Mouse (Mus musculus) lung, postnatal 0 days (tissue): ENCODE measurements at regions not wholly inside any gene's neighbourhood (a gene's known extent, or its start where the extent isn't known, plus 50 kb on each side); places are given as distances from the start of the nearest gene placed in this dataset.

Experiments used
- ATAC-seq: fragments of 200-750 bp; cut with Nextera tagmentation; 2 replicates; pipeline ENCODE4 v1.8.0; 2017; ENCODE audit warnings: moderate library complexity
- DNase-seq: peaks from one replicate; pipeline ENCODE4 v3.0.0-alpha.2; 2016; ENCODE audit warnings: low spot score
- H3K27ac ChIP-seq: fragments of 300-500 bp; sonication (generic); 2 replicates; pipeline ENCODE4 v1.5.1; 2014; ENCODE audit warnings: antibody characterized with exemption, mild to moderate bottlenecking, low read length, mixed read lengths
- H3K27me3 ChIP-seq: fragments of 300-500 bp; sonication (generic); replicated peaks from 2 replicates; pipeline ENCODE4 v1.6.1; 2014; ENCODE audit warnings: low read length, mixed read lengths; ENCODE audit not compliant: insufficient read depth
- H3K36me3 ChIP-seq: fragments of 300-500 bp; sonication (generic); 2 replicates; pipeline ENCODE4 v1.6.1; 2014; ENCODE audit warnings: low read length, mixed read lengths; ENCODE audit not compliant: insufficient read depth
- H3K4me1 ChIP-seq: fragments of 300-500 bp; sonication (generic); 2 replicates; pipeline ENCODE4 v1.6.1; 2014; ENCODE audit warnings: antibody characterized with exemption, low read depth, low read length, mixed read lengths; ENCODE audit not compliant: insufficient read depth
- H3K4me2 ChIP-seq: fragments of 300-500 bp; sonication (generic); replicated peaks from 2 replicates; pipeline ENCODE4 v1.6.1; 2014; ENCODE audit warnings: low read depth, mild to moderate bottlenecking, low read length, moderate library complexity, mixed read lengths
- H3K4me3 ChIP-seq: fragments of 300-500 bp; sonication (generic); 2 replicates; pipeline ENCODE4 v1.5.1; 2014; ENCODE audit warnings: low read depth, low read length
- H3K9ac ChIP-seq: fragments of 300-500 bp; sonication (generic); replicated peaks from 2 replicates; pipeline ENCODE4 v1.6.1; 2014; ENCODE audit warnings: low read depth, mild to moderate bottlenecking
- H3K9me3 ChIP-seq: fragments of 300-500 bp; sonication (generic); 2 replicates; pipeline ENCODE4 v1.6.1; 2016; ENCODE audit warnings: low read length, mixed read lengths
- CTCF ChIP-seq: IDR thresholded peaks from 2 replicates; pipeline ENCODE4 v1.5.1; 2016; ENCODE audit warnings: antibody characterized with exemption, mild to moderate bottlenecking
- EP300 ChIP-seq: IDR thresholded peaks from 2 replicates; pipeline ENCODE4 v1.6.1; 2016; ENCODE audit warnings: antibody characterized with exemption, mild to moderate bottlenecking, control low read depth
- WGBS: fragments of 180-500 bp; shearing (Covaris S2); extraction: QIAGEN DNeasy Blood & Tissue Kit; methylation state at CpG from one replicate; pipeline ENCODE4 v1.1.7; 2014; 5-methylcytosine and 5-hydroxymethylcytosine counted together

- Histone ChIP-seq H3K9ac (no peak overlapping the region), H3K4me3 (no peak overlapping the region), H3K4me1 (no peaks in the 10 kb centered on the region), H3K36me3 (no peaks in the 10 kb centered on the region), H3K4me2 (no peak overlapping the region), H3K27ac (no peak overlapping the region), H3K9me3 (no peaks in the 10 kb centered on the region), H3K27me3 (no peaks in the 10 kb centered on the region)
- WGBS: 61% methylated on average over 4 of the region's 4 CpGs
- DNase-seq (no peak), ATAC-seq (no peak)
- TF ChIP-seq EP300: no peak
- no peak for TF ChIP-seq CTCF
Observed at GRCm38 (mm10) chr3:8310379-8311128, 1299.3 kb downstream of the Zfp704 start.

- no peak overlapping the region for H3K4me3 ChIP-seq
- no peaks in the 10 kb centered on the region for H3K9me3 ChIP-seq
- H3K27ac ChIP-seq: no peak overlapping the region
- H3K4me1 ChIP-seq: no peaks in the 10 kb centered on the region
- 76% methylated on average over 3 of the region's 3 CpGs for WGBS
- H3K36me3 ChIP-seq: no peaks in the 10 kb centered on the region
- ATAC-seq (no peak), DNase-seq (no peak)
- H3K4me2 ChIP-seq: no peak overlapping the region
- TF ChIP-seq CTCF: no peak
- no peak for TF ChIP-seq EP300
- H3K9ac ChIP-seq: no peak overlapping the region
- no peaks in the 10 kb centered on the region for H3K27me3 ChIP-seq
Observed at GRCm38 (mm10) chr3:8307296-8307695, 1302.6 kb downstream of the Zfp704 start.

GRCm38 (mm10) chr3:8304784-8305183 is 1305.1 kb downstream of the Zfp704 start:
- TF ChIP-seq EP300: no peak
- no peak for TF ChIP-seq CTCF
- H3K27me3 ChIP-seq: no peaks in the 10 kb centered on the region

GRCm38 (mm10) chr3:8293036-8293435 is 1316.8 kb downstream of the Zfp704 start:
- no peaks in the 10 kb centered on the region for H3K27me3 ChIP-seq
- no peak overlapping the region for H3K27ac ChIP-seq
- no peak for TF ChIP-seq CTCF
- no peak for TF ChIP-seq EP300
- no peaks in the 10 kb centered on the region for H3K36me3 ChIP-seq
- H3K9me3 ChIP-seq: no peaks in the 10 kb centered on the region
- no peak overlapping the region for H3K9ac ChIP-seq
- no peak overlapping the region for H3K4me3 ChIP-seq
- 64% methylated on average over 1 of the region's 1 CpGs for WGBS
- no peaks in the 10 kb centered on the region for H3K4me1 ChIP-seq
- no peak overlapping the region for H3K4me2 ChIP-seq
- DNase-seq (no peak), ATAC-seq (no peak)

More at GRCm38 (mm10) chr3:8304784-8305183, 1305.1 kb downstream of the Zfp704 start:
- DNase-seq (no peak), ATAC-seq (no peak)
- Histone ChIP-seq H3K4me3 (no peak overlapping the region), H3K4me2 (no peak overlapping the region), H3K9me3 (no peaks in the 10 kb centered on the region), H3K4me1 (no peaks in the 10 kb centered on the region), H3K9ac (no peak overlapping the region), H3K36me3 (no peaks in the 10 kb centered on the region), H3K27ac (no peak overlapping the region)

GRCm38 (mm10) chr3:8289558-8289957 is 1320.3 kb downstream of the Zfp704 start:
- H3K27me3 ChIP-seq: no peaks in the 10 kb centered on the region
- no peak overlapping the region for H3K4me2 ChIP-seq
- no peak overlapping the region for H3K27ac ChIP-seq
- H3K36me3 ChIP-seq: no peaks in the 10 kb centered on the region
- no peaks in the 10 kb centered on the region for H3K4me1 ChIP-seq
- no peak overlapping the region for H3K9ac ChIP-seq
- H3K9me3 ChIP-seq: no peaks in the 10 kb centered on the region
- TF ChIP-seq CTCF (no peak), EP300 (no peak)
- H3K4me3 ChIP-seq: no peak overlapping the region
- DNase-seq (no peak), ATAC-seq (no peak)
- WGBS: 79% methylated on average over 2 of the region's 2 CpGs

- H3K9me3 ChIP-seq: no peaks in the 10 kb centered on the region
- no peak for DNase-seq
- no peaks in the 10 kb centered on the region for H3K36me3 ChIP-seq
- no peak overlapping the region for H3K9ac ChIP-seq
- ATAC-seq: no peak
- H3K27me3 ChIP-seq: no peaks in the 10 kb centered on the region
- H3K27ac ChIP-seq: no peak overlapping the region
- H3K4me1 ChIP-seq: no peaks in the 10 kb centered on the region
- H3K4me3 ChIP-seq: no peak overlapping the region
- TF ChIP-seq CTCF: no peak
- no peak for TF ChIP-seq EP300
- no peak overlapping the region for H3K4me2 ChIP-seq
- 55% methylated on average over 1 of the region's 1 CpGs for WGBS
Observed at GRCm38 (mm10) chr3:8288437-8288836, 1321.4 kb downstream of the Zfp704 start.
